Mouse (Mus musculus): ENCODE data around the gene Pigb. TPM values are rescaled to one million over a fixed set of nuclear protein-coding genes. Genes with fewer than 3 reads are reported as not detected.

Pigb gene
- polyA plus RNA-seq, 1 experiment from 2014 or later: 18.9 TPM

- peaks cover 30% of the 10 kb centered on the region; the same call in 1 of the 2 replicates for H3K36me3 ChIP-seq (ENCODE audit: control insufficient read depth, insufficient read depth, low read length)
- no peak overlapping the region for H3K9ac ChIP-seq (ENCODE audit: low read depth, low read length)
- H3K4me1 ChIP-seq (ENCODE audit: control insufficient read depth, insufficient read depth, low read length): no peaks in the 10 kb centered on the region
- H3K4me2 ChIP-seq (replicated peaks; ENCODE audit: low read depth, low read length): no peak overlapping the region
- no peak for ATAC-seq (ENCODE audit: low FRiP score, low TSS enrichment)
- H3K4me3 ChIP-seq (ENCODE audit: low read length): no peak overlapping the region
- WGBS: 97% methylated on average over 1 of the region's 1 CpGs
- H3K27ac ChIP-seq (ENCODE audit: low read depth, low read length): no peak overlapping the region
- H3K27me3 ChIP-seq (ENCODE audit: control insufficient read depth, insufficient read depth, low read length): no peaks in the 10 kb centered on the region
- H3K9me3 ChIP-seq (ENCODE audit: control insufficient read depth, low read length): no peaks in the 10 kb centered on the region
Measured at GRCm38 (mm10) chr9:73033406-73033805, 6.8 kb downstream of the Pigb start.

- Histone ChIP-seq H3K4me1 (ENCODE audit: control insufficient read depth, insufficient read depth, low read length) (no peaks in the 10 kb centered on the region), H3K9me3 (ENCODE audit: control insufficient read depth, low read length) (no peaks in the 10 kb centered on the region), H3K27ac (ENCODE audit: low read depth, low read length) (no peak overlapping the region), H3K4me2 (replicated peaks; ENCODE audit: low read depth, low read length) (no peak overlapping the region), H3K4me3 (ENCODE audit: low read length) (no peak overlapping the region), H3K9ac (ENCODE audit: low read depth, low read length) (no peak overlapping the region), H3K27me3 (ENCODE audit: control insufficient read depth, insufficient read depth, low read length) (no peaks in the 10 kb centered on the region), H3K36me3 (ENCODE audit: control insufficient read depth, insufficient read depth, low read length) (peaks cover 30% of the 10 kb centered on the region; the same call in 1 of the 2 replicates)
- 75% methylated on average over 4 of the region's 4 CpGs for WGBS
- no peak for ATAC-seq (ENCODE audit: low FRiP score, low TSS enrichment)
Measured at GRCm38 (mm10) chr9:73031421-73031820, 8.8 kb downstream of the Pigb start.

DNA sequence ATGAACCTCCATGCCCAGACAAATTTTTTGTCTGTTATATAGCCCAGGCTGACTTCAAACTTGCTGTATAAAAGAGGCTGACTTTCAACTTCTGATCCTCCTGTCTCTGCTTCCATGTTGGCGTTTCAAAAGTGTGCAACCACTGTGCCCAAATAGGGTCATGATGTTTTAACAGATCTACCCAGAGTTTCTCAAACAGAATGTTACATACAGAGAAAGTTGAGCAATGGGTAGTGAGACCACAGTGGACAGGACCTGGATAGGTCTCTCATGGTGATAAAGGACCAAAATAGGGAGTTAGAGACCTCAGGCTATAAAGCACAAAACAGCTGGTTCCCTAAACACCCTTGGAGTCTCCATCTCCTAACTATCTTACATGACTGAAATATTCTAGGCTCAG, 9.7 kb downstream of the Pigb start:
- no peaks in the 10 kb centered on the region for H3K27me3 ChIP-seq (ENCODE audit: control insufficient read depth, insufficient read depth, low read length)
- no peak overlapping the region for H3K27ac ChIP-seq (ENCODE audit: low read depth, low read length)
- no peak overlapping the region for H3K9ac ChIP-seq (ENCODE audit: low read depth, low read length)
- no peak for ATAC-seq (ENCODE audit: low FRiP score, low TSS enrichment)
- 92% methylated on average over 1 of the region's 1 CpGs for WGBS
- H3K36me3 ChIP-seq (ENCODE audit: control insufficient read depth, insufficient read depth, low read length): peaks cover 30% of the 10 kb centered on the region; the same call in 1 of the 2 replicates
- H3K4me1 ChIP-seq (ENCODE audit: control insufficient read depth, insufficient read depth, low read length): no peaks in the 10 kb centered on the region
- no peak overlapping the region for H3K4me3 ChIP-seq (ENCODE audit: low read length)
- H3K9me3 ChIP-seq (ENCODE audit: control insufficient read depth, low read length): no peaks in the 10 kb centered on the region
- no peak overlapping the region for H3K4me2 ChIP-seq (replicated peaks; ENCODE audit: low read depth, low read length)

DNA sequence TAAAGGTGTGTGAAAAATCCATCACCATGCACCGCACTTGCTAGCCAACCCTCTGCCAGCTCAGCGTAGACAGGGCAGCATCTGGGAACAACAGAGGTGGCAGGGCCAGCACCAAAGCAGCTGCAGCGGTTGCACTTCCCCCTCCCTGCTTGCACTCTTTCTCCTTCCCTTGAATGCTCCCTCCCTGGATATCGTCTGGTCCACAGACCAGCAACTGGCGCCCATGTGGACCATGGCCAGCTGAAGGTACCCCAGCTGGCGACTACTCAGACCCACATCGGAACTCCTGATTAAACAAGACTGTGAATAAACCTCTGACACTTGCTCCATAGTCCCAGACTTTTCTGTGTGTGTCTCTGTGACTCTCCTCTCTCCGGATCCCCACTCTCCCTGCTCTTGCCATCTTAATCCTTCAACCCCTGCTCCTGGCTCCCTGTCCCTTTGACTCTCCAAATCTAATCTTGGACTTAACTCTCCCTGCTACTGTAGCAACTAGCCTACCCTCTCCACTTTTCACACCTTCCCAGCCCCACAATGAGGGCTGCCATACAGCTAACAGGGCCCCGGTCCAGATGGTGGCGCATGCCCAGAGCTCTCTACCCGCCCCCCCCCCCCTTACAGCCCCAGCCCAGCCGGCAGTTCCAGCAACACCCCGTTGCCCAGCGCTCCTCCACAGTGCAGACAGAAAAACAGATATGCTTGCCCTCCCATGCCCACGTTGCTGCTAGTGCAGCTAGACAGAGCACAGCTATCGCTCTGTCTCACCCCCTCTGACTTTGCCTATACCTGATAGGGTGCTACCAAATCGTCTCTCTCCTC, 14.2 kb downstream of the Pigb start:
- no peak overlapping the region for H3K27ac ChIP-seq (ENCODE audit: low read depth, low read length)
- ATAC-seq (ENCODE audit: low FRiP score, low TSS enrichment): peak; percentile 46; the same call in 1 of the 2 replicates
- peaks cover 16% of the 10 kb centered on the region; the same call in 1 of the 2 replicates for H3K36me3 ChIP-seq (ENCODE audit: control insufficient read depth, insufficient read depth, low read length)
- H3K27me3 ChIP-seq (ENCODE audit: control insufficient read depth, insufficient read depth, low read length): no peaks in the 10 kb centered on the region
- H3K4me1 ChIP-seq (ENCODE audit: control insufficient read depth, insufficient read depth, low read length): no peaks in the 10 kb centered on the region
- H3K9me3 ChIP-seq (ENCODE audit: control insufficient read depth, low read length): no peaks in the 10 kb centered on the region
- H3K4me2 ChIP-seq (replicated peaks; ENCODE audit: low read depth, low read length): 0 out of 2 replicates have a peak overlapping the region, but pooled peaks have one; percentile 2
- WGBS: 23% methylated on average over 17 of the region's 17 CpGs
- H3K4me3 ChIP-seq (ENCODE audit: low read length): no peak overlapping the region
- no peak overlapping the region for H3K9ac ChIP-seq (ENCODE audit: low read depth, low read length)

DNA sequence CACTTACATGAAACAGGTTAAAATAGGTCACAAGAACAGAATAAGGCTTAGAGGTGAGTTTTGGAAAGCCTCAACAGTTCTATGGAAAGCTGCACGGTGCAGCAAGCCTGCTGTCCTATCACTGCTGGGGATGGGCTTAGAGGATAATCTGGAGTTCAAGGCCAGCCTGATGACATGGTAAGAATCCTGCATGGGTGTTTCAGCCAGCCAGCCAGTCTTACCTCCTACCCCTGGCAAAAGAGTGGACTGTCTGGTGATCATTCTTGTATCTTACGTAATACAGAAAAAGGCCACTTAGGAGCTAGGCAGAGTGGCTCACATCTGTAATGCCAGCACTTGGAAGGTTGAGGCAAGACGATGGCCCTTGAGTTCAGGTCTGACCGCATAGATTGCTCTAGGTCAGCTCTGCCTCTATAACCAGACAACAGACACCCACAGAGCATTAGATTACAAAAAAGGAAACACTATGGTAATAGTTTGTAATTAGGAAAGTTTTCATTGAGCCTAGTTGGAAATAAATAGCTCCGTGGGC, 19.5 kb downstream of the Pigb start:
- Histone ChIP-seq H3K27me3 (ENCODE audit: control insufficient read depth, insufficient read depth, low read length) (no peaks in the 10 kb centered on the region), H3K4me1 (ENCODE audit: control insufficient read depth, insufficient read depth, low read length) (no peaks in the 10 kb centered on the region), H3K9ac (ENCODE audit: low read depth, low read length) (no peak overlapping the region), H3K36me3 (ENCODE audit: control insufficient read depth, insufficient read depth, low read length) (peaks cover 52% of the 10 kb centered on the region), H3K9me3 (ENCODE audit: control insufficient read depth, low read length) (no peaks in the 10 kb centered on the region), H3K27ac (ENCODE audit: low read depth, low read length) (no peak overlapping the region), H3K4me3 (ENCODE audit: low read length) (no peak overlapping the region), H3K4me2 (replicated peaks; ENCODE audit: low read depth, low read length) (no peak overlapping the region)
- 92% methylated on average over 5 of the region's 5 CpGs for WGBS
- no peak for ATAC-seq (ENCODE audit: low FRiP score, low TSS enrichment)

- Histone ChIP-seq H3K4me1 (ENCODE audit: control insufficient read depth, insufficient read depth, low read length) (no peaks in the 10 kb centered on the region), H3K9me3 (ENCODE audit: control insufficient read depth, low read length) (no peaks in the 10 kb centered on the region), H3K27me3 (ENCODE audit: control insufficient read depth, insufficient read depth, low read length) (no peaks in the 10 kb centered on the region), H3K27ac (ENCODE audit: low read depth, low read length) (no peak overlapping the region), H3K4me3 (ENCODE audit: low read length) (no peak overlapping the region), H3K36me3 (ENCODE audit: control insufficient read depth, insufficient read depth, low read length) (peaks cover 55% of the 10 kb centered on the region), H3K9ac (ENCODE audit: low read depth, low read length) (no peak overlapping the region), H3K4me2 (replicated peaks; ENCODE audit: low read depth, low read length) (no peak overlapping the region)
- ATAC-seq (ENCODE audit: low FRiP score, low TSS enrichment): no peak
- 92% methylated on average over 10 of the region's 10 CpGs for WGBS
Measured at GRCm38 (mm10) chr9:73019841-73020240, 20.3 kb downstream of the Pigb start.

DNA sequence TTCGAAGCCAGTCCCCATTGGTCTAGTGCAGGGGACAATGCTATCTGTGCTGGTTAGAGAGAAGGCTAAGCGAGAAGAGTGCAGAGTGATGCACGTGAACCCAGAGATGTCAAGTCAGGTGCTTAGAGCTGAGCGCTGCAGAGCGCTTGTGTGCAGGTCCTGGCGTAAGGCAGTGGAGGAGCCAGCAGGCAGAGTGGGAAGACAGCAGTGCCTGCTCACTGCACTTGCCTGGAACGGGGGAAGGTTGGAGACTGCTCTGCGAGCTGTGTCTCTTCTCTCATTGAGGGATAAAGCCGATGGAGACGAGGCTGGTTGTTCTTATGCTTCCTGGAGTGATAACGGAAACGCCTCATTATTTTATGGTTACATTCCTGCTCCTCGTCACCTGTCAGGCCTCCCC, 25.5 kb downstream of the Pigb start:
- Histone ChIP-seq H3K4me3 (ENCODE audit: low read length) (no peak overlapping the region), H3K9me3 (ENCODE audit: control insufficient read depth, low read length) (no peaks in the 10 kb centered on the region), H3K4me2 (replicated peaks; ENCODE audit: low read depth, low read length) (no peak overlapping the region), H3K27ac (ENCODE audit: low read depth, low read length) (no peak overlapping the region), H3K36me3 (ENCODE audit: control insufficient read depth, insufficient read depth, low read length) (peaks cover 65% of the 10 kb centered on the region), H3K27me3 (ENCODE audit: control insufficient read depth, insufficient read depth, low read length) (no peaks in the 10 kb centered on the region), H3K4me1 (ENCODE audit: control insufficient read depth, insufficient read depth, low read length) (no peaks in the 10 kb centered on the region), H3K9ac (ENCODE audit: low read depth, low read length) (no peak overlapping the region)
- WGBS: 81% methylated on average over 13 of the region's 13 CpGs
- no peak for ATAC-seq (ENCODE audit: low FRiP score, low TSS enrichment)

GRCm38 (mm10) chr9:73012629-73013028, 27.5 kb downstream of the Pigb start:
- H3K9ac ChIP-seq (ENCODE audit: low read depth, low read length): no peak overlapping the region
- no peaks in the 10 kb centered on the region for H3K4me1 ChIP-seq (ENCODE audit: control insufficient read depth, insufficient read depth, low read length)
- H3K27me3 ChIP-seq (ENCODE audit: control insufficient read depth, insufficient read depth, low read length): no peaks in the 10 kb centered on the region
- ATAC-seq (ENCODE audit: low FRiP score, low TSS enrichment): no peak
- H3K9me3 ChIP-seq (ENCODE audit: control insufficient read depth, low read length): no peaks in the 10 kb centered on the region
- H3K27ac ChIP-seq (ENCODE audit: low read depth, low read length): no peak overlapping the region
- WGBS: 87% methylated on average over 4 of the region's 4 CpGs
- peaks cover 51% of the 10 kb centered on the region for H3K36me3 ChIP-seq (ENCODE audit: control insufficient read depth, insufficient read depth, low read length)
- H3K4me3 ChIP-seq (ENCODE audit: low read length): no peak overlapping the region
- H3K4me2 ChIP-seq (replicated peaks; ENCODE audit: low read depth, low read length): no peak overlapping the region

GRCm38 (mm10) chr9:73008384-73008783, 31.8 kb downstream of the Pigb start:
- no peak for ATAC-seq (ENCODE audit: low FRiP score, low TSS enrichment)
- WGBS: 63% methylated on average over 3 of the region's 3 CpGs
- Histone ChIP-seq H3K27ac (ENCODE audit: low read depth, low read length) (no peak overlapping the region), H3K4me1 (ENCODE audit: control insufficient read depth, insufficient read depth, low read length) (no peaks in the 10 kb centered on the region), H3K4me2 (replicated peaks; ENCODE audit: low read depth, low read length) (no peak overlapping the region), H3K9ac (ENCODE audit: low read depth, low read length) (no peak overlapping the region), H3K27me3 (ENCODE audit: control insufficient read depth, insufficient read depth, low read length) (no peaks in the 10 kb centered on the region), H3K9me3 (ENCODE audit: control insufficient read depth, low read length) (no peaks in the 10 kb centered on the region), H3K4me3 (ENCODE audit: low read length) (no peak overlapping the region), H3K36me3 (ENCODE audit: control insufficient read depth, insufficient read depth, low read length) (peaks cover 15% of the 10 kb centered on the region; the same call in 1 of the 2 replicates)
